Mouse (Mus musculus) testis, adult 2 months (tissue): ENCODE data around the gene Lsm14b.

Source experiments
- CTCF ChIP-seq: fragments of 200-500 bp; IDR thresholded peaks from 2 replicates; pipeline ENCODE4 v1.5.1; 2012; ENCODE audit warnings: low read depth, mild to moderate bottlenecking, inconsistent platforms, low read length, moderate library complexity; ENCODE audit not compliant: control insufficient read depth, insufficient read depth, insufficient replicate concordance
- POLR2A ChIP-seq: fragments of 200-500 bp; IDR thresholded peaks from 2 replicates; pipeline ENCODE4 v1.6.1; 2012; ENCODE audit warnings: low read depth, mild to moderate bottlenecking, inconsistent platforms, low read length, moderate library complexity; ENCODE audit not compliant: control insufficient read depth

DNA sequence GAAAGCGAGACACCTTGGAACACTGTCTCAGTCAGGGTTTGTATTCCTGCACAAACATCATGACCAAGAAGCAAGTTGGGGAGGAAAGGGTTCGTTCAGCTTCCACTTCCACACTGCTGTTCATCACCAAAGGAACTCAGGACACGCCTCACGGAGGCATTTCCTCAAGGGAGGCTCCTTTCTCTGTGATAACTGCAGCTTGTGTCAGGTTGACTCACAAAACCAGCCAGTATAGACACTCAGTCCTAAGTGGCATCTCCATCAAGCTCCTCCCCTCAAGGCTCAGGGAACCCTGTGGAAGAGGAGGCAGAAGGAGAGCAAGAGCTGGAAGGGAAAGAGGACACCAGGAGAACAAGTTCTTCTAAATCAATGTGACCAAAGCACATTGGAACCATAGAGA, 26.4 kb upstream of the Lsm14b start:
- TF ChIP-seq POLR2A (no peak), CTCF (no peak)
